Mouse (Mus musculus) embryonic stem cell, embryonic (primary cell): ENCODE data around the gene Tstd2.

Experiments
- CTCF ChIA-PET, 4 experiments: fragments of 300-600 bp in 2 of 4; fragments of 350-600 bp in 2 of 4; sonication (Branson Sonifier 250); formaldehyde crosslinking; loops; one replicate each; lab custom pipeline; 2022; ENCODE audit warnings: inconsistent platforms in 2 of 4; lab: Charles Lee
- POLR2A ChIA-PET, 4 experiments: fragments of 300-600 bp in 2 of 4; fragments of 350-600 bp in 2 of 4; sonication (Branson Sonifier 250); formaldehyde crosslinking; loops; one replicate each; lab custom pipeline; 2022; ENCODE audit warnings: antibody characterized with exemption in 4 of 4, inconsistent platforms in 1 of 4; lab: Charles Lee

Gene Tstd2

GRCm38 (mm10) chr4:46138287-46139222 lies at the start of gene Tstd2, which contains the start of gene Ncbp1:
TSS of gene Tstd2 (minus strand) at chr4:46138694.
TSS of gene Ncbp1 (plus strand) at chr4:46138613.
- ChIA-PET CTCF (interaction anchor here in 3 of 4 experiments (0.6 to 1.8 kb wide), 4 partner anchors 9 to 236 kb away, joined by 3 to 7 read pairs (median 4); no protein-coding TSS in a partner anchor), POLR2A (interaction anchor here in 3 of 4 experiments (0.5 to 2.2 kb wide), 30 partner anchors 9 to 648 kb away, joined by 3 to 8 read pairs (median 3); partner anchors contain the start of gene Xpa (in 1 of the 3))

GRCm38 (mm10) chr4:46186466-46186865 lies 48.0 kb upstream of the Tstd2 start:
- ChIA-PET CTCF (interaction anchor here (0.6 to 3.4 kb wide), 8 partner anchors 10 to 408 kb away, joined by 3 to 15 read pairs (median 4); no protein-coding TSS in a partner anchor), POLR2A (interaction anchor here (0.7 to 4.7 kb wide), 33 partner anchors 8 to 1619 kb away, joined by 3 to 30 read pairs (median 4); partner anchors contain the start of genes Xpa (in 3 of the 4), Ncbp1 (in 2 of the 4), Trmo (in 1 of the 4) and Tstd2 (in 1 of the 4))

- ChIA-PET POLR2A (interaction anchor here (0.7 to 4.7 kb wide), 29 partner anchors 9 to 821 kb away, joined by 3 to 30 read pairs (median 4); partner anchors contain the start of genes Xpa (in 3 of the 4), Ncbp1 (in 2 of the 4), Trmo (in 1 of the 4) and Tstd2 (in 1 of the 4)), CTCF (interaction anchor here in 3 of 4 experiments (0.6 to 3.4 kb wide), 7 partner anchors 10 to 513 kb away, joined by 4 to 15 read pairs (median 9); no protein-coding TSS in a partner anchor)
Observed at GRCm38 (mm10) chr4:46185890-46186289, 47.4 kb upstream of the Tstd2 start.

- ChIA-PET POLR2A (interaction anchor here in 3 of 4 experiments (0.5 to 4.7 kb wide), 23 partner anchors 8 to 479 kb away, joined by 3 to 30 read pairs (median 4); partner anchors contain the start of genes Xpa (in 2 of the 3) and Trmo (in 1 of the 3)), CTCF (interaction anchor here (0.6 to 3.4 kb wide), 7 partner anchors 9 to 513 kb away, joined by 3 to 15 read pairs (median 7); no protein-coding TSS in a partner anchor)
Observed at GRCm38 (mm10) chr4:46185423-46185822, 46.9 kb upstream of the Tstd2 start.

- POLR2A ChIA-PET: no interaction called here
- CTCF ChIA-PET: interaction anchor here in 1 of 4 experiments (1.1 kb wide), 1 partner anchor 10 kb away, joined by 3 read pairs; no protein-coding TSS in a partner anchor
Observed at GRCm38 (mm10) chr4:46182181-46182580, 43.7 kb upstream of the Tstd2 start.

- ChIA-PET CTCF (interaction anchor here in 2 of 4 experiments (0.5 to 1.1 kb wide), 2 partner anchors 11 kb away, joined by 3 to 4 read pairs; no protein-coding TSS in a partner anchor), POLR2A (interaction anchor here in 2 of 4 experiments (0.7 to 1.7 kb wide), 7 partner anchors 12 to 272 kb away, joined by 3 to 4 read pairs (median 3); no protein-coding TSS in a partner anchor)
Observed at GRCm38 (mm10) chr4:46181168-46181567, 42.7 kb upstream of the Tstd2 start.

GRCm38 (mm10) chr4:46177496-46177895 lies 39.0 kb upstream of the Tstd2 start:
- ChIA-PET CTCF (interaction anchor here in 3 of 4 experiments (0.8 to 2.4 kb wide), 5 partner anchors 8 to 19 kb away, joined by 3 to 15 read pairs (median 3); partner anchors contain the start of gene Xpa (in 2 of the 3)), POLR2A (interaction anchor here in 3 of 4 experiments (0.7 to 3.6 kb wide), 12 partner anchors 9 to 1359 kb away, joined by 3 to 30 read pairs (median 4); partner anchors contain the start of genes Trmo (in 1 of the 3) and Xpa (in 1 of the 3))

- ChIA-PET CTCF (interaction anchor here (0.6 to 2.4 kb wide), 10 partner anchors 8 to 1906 kb away, joined by 3 to 15 read pairs (median 4); partner anchors contain the start of gene Xpa (in 1 of the 4)), POLR2A (interaction anchor here in 3 of 4 experiments (0.7 to 3.6 kb wide), 12 partner anchors 8 to 1360 kb away, joined by 3 to 30 read pairs (median 4); partner anchors contain the start of gene Xpa (in 1 of the 3))
Observed at GRCm38 (mm10) chr4:46177018-46177417, 38.5 kb upstream of the Tstd2 start.

- ChIA-PET POLR2A (interaction anchor here in 2 of 4 experiments (0.8 to 3.6 kb wide), 9 partner anchors 9 to 180 kb away, joined by 3 to 30 read pairs (median 6); no protein-coding TSS in a partner anchor), CTCF (interaction anchor here (0.6 to 2.4 kb wide), 16 partner anchors 9 to 1907 kb away, joined by 3 to 15 read pairs (median 4); partner anchors contain the start of gene Xpa (in 2 of the 4))
Observed at GRCm38 (mm10) chr4:46176313-46176712, 37.8 kb upstream of the Tstd2 start.

- POLR2A ChIA-PET: no interaction called here
- CTCF ChIA-PET: interaction anchor here in 1 of 4 experiments (0.6 kb wide), 1 partner anchor 288 kb away, joined by 3 read pairs; no protein-coding TSS in a partner anchor
Observed at GRCm38 (mm10) chr4:46171761-46172160, 33.3 kb upstream of the Tstd2 start.

GRCm38 (mm10) chr4:46165831-46166230 lies 27.3 kb upstream of the Tstd2 start:
- POLR2A ChIA-PET: interaction anchor here in 3 of 4 experiments (1.0 to 2.0 kb wide), 10 partner anchors 8 to 28 kb away, joined by 3 to 9 read pairs (median 4); partner anchors contain the start of genes Ncbp1 (in 1 of the 3) and Tstd2 (in 1 of the 3)
- CTCF ChIA-PET: interaction anchor here in 1 of 4 experiments (1.5 kb wide), 1 partner anchor 10 kb away, joined by 3 read pairs; no protein-coding TSS in a partner anchor

- POLR2A ChIA-PET: interaction anchor here in 2 of 4 experiments (0.6 to 1.4 kb wide), 4 partner anchors 10 to 29 kb away, joined by 4 read pairs; no protein-coding TSS in a partner anchor
- CTCF ChIA-PET: interaction anchor here in 1 of 4 experiments (1.5 kb wide), 1 partner anchor 12 kb away, joined by 3 read pairs; no protein-coding TSS in a partner anchor
Observed at GRCm38 (mm10) chr4:46164027-46164426, 25.5 kb upstream of the Tstd2 start.

- ChIA-PET CTCF (interaction anchor here in 1 of 4 experiments (1.7 kb wide), 1 partner anchor 8 kb away, joined by 6 read pairs; no protein-coding TSS in a partner anchor), POLR2A (interaction anchor here in 2 of 4 experiments (0.6 to 1.3 kb wide), 2 partner anchors 8 to 26 kb away, joined by 3 to 4 read pairs; no protein-coding TSS in a partner anchor)
Observed at GRCm38 (mm10) chr4:46151903-46152544, 13.5 kb upstream of the Tstd2 start.

GRCm38 (mm10) chr4:46146881-46147280 lies 8.4 kb upstream of the Tstd2 start:
- ChIA-PET CTCF (no interaction called here), POLR2A (interaction anchor here in 1 of 4 experiments (1.6 kb wide), 1 partner anchor 27 kb away, joined by 3 read pairs; no protein-coding TSS in a partner anchor)

- ChIA-PET POLR2A (interaction anchor here in 2 of 4 experiments (0.6 to 1.5 kb wide), 4 partner anchors 8 to 21 kb away, joined by 3 to 4 read pairs (median 4); no protein-coding TSS in a partner anchor), CTCF (interaction anchor here in 2 of 4 experiments (1.1 to 1.5 kb wide), 7 partner anchors 9 to 172 kb away, joined by 3 to 6 read pairs (median 4); no protein-coding TSS in a partner anchor)
Observed at GRCm38 (mm10) chr4:46144323-46144722, 5.8 kb upstream of the Tstd2 start.
